Comparison of ENCODE assay signal across 8 mouse cellular contexts in the genomic region with DNA sequence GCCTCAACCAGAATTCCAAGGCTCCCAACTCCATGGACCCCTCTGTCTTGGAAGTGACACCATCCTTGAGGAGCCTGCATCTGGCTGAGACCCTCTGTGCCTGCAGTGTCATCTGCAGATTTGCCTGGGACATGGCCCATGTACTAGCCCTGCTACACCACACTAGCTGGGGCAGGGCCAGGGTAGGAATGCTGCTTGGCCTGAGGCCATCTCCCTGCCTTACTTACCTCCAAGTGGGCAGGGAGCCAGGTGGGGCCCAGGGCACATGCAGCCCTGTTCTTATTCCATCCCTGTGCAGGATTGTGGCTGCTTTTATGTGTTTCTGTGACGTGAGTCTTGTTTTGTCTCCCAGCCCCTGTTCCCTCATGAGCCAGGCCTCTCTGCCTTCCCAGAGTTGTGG. TPM values are rescaled to one million over a fixed set of nuclear protein-coding genes. Genes with fewer than 3 reads are reported as not detected.
DNase-seq lines count a peak whose midpoint lies in the region; ATAC-seq and TF ChIP-seq lines count a peak whose summit lies in the region.

No protein-coding gene starts in this region.

- no peak overlapping the region for H3K4me3 ChIP-seq in midbrain, embryonic 11.5 days (ENCODE audit: low read depth, low read length)
- no peak overlapping the region for H3K4me3 ChIP-seq in midbrain, embryonic 10.5 days
- no peak overlapping the region for H3K4me3 ChIP-seq in forebrain, embryonic 13.5 days
- H3K4me3 ChIP-seq in hindbrain, postnatal 0 days (ENCODE audit: low read length), result no peak overlapping the region
- no peak overlapping the region for H3K4me3 ChIP-seq in lung, embryonic 15.5 days

- DNase-seq in midbrain, embryonic 11.5 days (ENCODE audit: low spot score, missing footprints), result peak; percentile 60
- no peak for DNase-seq in midbrain, embryonic 10.5 days (ENCODE audit: low spot score)
- peak; percentile 47 for DNase-seq in hindbrain, postnatal 0 days (ENCODE audit: low spot score)
- peak; percentile 67 for DNase-seq in testis, postnatal 14 days (ENCODE audit: low spot score)
- DNase-seq in layer of hippocampus, adult 18-20 months (ENCODE audit: low spot score in 2 of 2), result no peak

- H3K36me3 ChIP-seq in midbrain, embryonic 11.5 days (ENCODE audit: control insufficient read depth, insufficient read depth, low read length), result no peaks in the 10 kb centered on the region
- peaks cover 57% of the 10 kb centered on the region for H3K36me3 ChIP-seq in midbrain, embryonic 10.5 days
- peaks cover 50% of the 10 kb centered on the region for H3K36me3 ChIP-seq in forebrain, embryonic 13.5 days (ENCODE audit: poor library complexity, severe bottlenecking)
- 0 out of 2 replicates have a peak, but pooled peaks cover 11% of the 10 kb centered on the region for H3K36me3 ChIP-seq in hindbrain, postnatal 0 days (ENCODE audit: insufficient read depth, low read length)
- no peaks in the 10 kb centered on the region for H3K36me3 ChIP-seq in lung, embryonic 15.5 days

- H3K9ac ChIP-seq in midbrain, embryonic 11.5 days (ENCODE audit: low read length), result no peak overlapping the region
- peak overlapping the region; percentile 30; the same call in 1 of the 2 replicates for H3K9ac ChIP-seq in forebrain, embryonic 13.5 days
- peak overlapping the region; percentile 4; the same call in 1 of the 2 replicates for H3K9ac ChIP-seq in hindbrain, postnatal 0 days (replicated peaks; ENCODE audit: low read length)
- H3K9ac ChIP-seq in lung, embryonic 15.5 days, result no peak overlapping the region

- H3K27ac ChIP-seq in midbrain, embryonic 11.5 days (ENCODE audit: low read depth, low read length), result no peak overlapping the region
- no peak overlapping the region for H3K27ac ChIP-seq in midbrain, embryonic 10.5 days (replicated peaks)
- peak overlapping the region; percentile 79 for H3K27ac ChIP-seq in forebrain, embryonic 13.5 days
- H3K27ac ChIP-seq in hindbrain, postnatal 0 days, result peak overlapping the region; percentile 45; the same call in 1 of the 2 replicates
- H3K27ac ChIP-seq in lung, embryonic 15.5 days, result peak overlapping the region; percentile 90

- no peak overlapping the region for H3K4me2 ChIP-seq in midbrain, embryonic 11.5 days
- no peak overlapping the region for H3K4me2 ChIP-seq in forebrain, embryonic 13.5 days
- H3K4me2 ChIP-seq in hindbrain, postnatal 0 days (ENCODE audit: low read depth, low read length), result no peak overlapping the region
- no peak overlapping the region for H3K4me2 ChIP-seq in lung, embryonic 15.5 days

- no peaks in the 10 kb centered on the region for H3K9me3 ChIP-seq in midbrain, embryonic 11.5 days (ENCODE audit: control insufficient read depth, low read length)
- no peaks in the 10 kb centered on the region for H3K9me3 ChIP-seq in midbrain, embryonic 10.5 days (replicated peaks)
- H3K9me3 ChIP-seq in forebrain, embryonic 13.5 days (replicated peaks), result no peaks in the 10 kb centered on the region
- no peaks in the 10 kb centered on the region for H3K9me3 ChIP-seq in hindbrain, postnatal 0 days (ENCODE audit: low read length)
- no peaks in the 10 kb centered on the region for H3K9me3 ChIP-seq in lung, embryonic 15.5 days

- H3K27me3 ChIP-seq in midbrain, embryonic 11.5 days (ENCODE audit: control insufficient read depth, insufficient read depth, low read length), result no peaks in the 10 kb centered on the region
- no peaks in the 10 kb centered on the region for H3K27me3 ChIP-seq in midbrain, embryonic 10.5 days (ENCODE audit: low read depth, poor library complexity, severe bottlenecking)
- no peaks in the 10 kb centered on the region for H3K27me3 ChIP-seq in forebrain, embryonic 13.5 days
- H3K27me3 ChIP-seq in hindbrain, postnatal 0 days (ENCODE audit: insufficient read depth, low read length), result no peaks in the 10 kb centered on the region
- H3K27me3 ChIP-seq in lung, embryonic 15.5 days, result no peaks in the 10 kb centered on the region

- ATAC-seq in midbrain, embryonic 11.5 days (ENCODE audit: low FRiP score), result no peak
- ATAC-seq in forebrain, embryonic 13.5 days, result peak; percentile 80
- ATAC-seq in hindbrain, postnatal 0 days, result peak; percentile 44; the same call in 1 of the 2 replicates
- peak; percentile 80 for ATAC-seq in lung, embryonic 15.5 days (ENCODE audit: borderline replicate concordance, extremely low read depth, low FRiP score, low TSS enrichment)
- ATAC-seq in megakaryocyte, adult 5-6 weeks (ENCODE audit: poor library complexity, severe bottlenecking), result no peak

- H3K4me1 ChIP-seq in midbrain, embryonic 11.5 days (ENCODE audit: control insufficient read depth, insufficient read depth, low read length), result no peaks in the 10 kb centered on the region
- no peaks in the 10 kb centered on the region for H3K4me1 ChIP-seq in midbrain, embryonic 10.5 days
- peaks cover 37% of the 10 kb centered on the region for H3K4me1 ChIP-seq in forebrain, embryonic 13.5 days
- H3K4me1 ChIP-seq in hindbrain, postnatal 0 days (ENCODE audit: insufficient read depth, low read length), result 0 out of 2 replicates have a peak, but pooled peaks cover 9% of the 10 kb centered on the region
- H3K4me1 ChIP-seq in lung, embryonic 15.5 days, result peaks cover 53% of the 10 kb centered on the region

- 80% methylated on average over 1 of the region's 1 CpGs for whole genome bisulfite sequencing in midbrain, embryonic 11.5 days
- WGBS in midbrain, embryonic 10.5 days, result 81% methylated on average over 1 of the region's 1 CpGs
- WGBS in forebrain, embryonic 13.5 days, result 48% methylated on average over 1 of the region's 1 CpGs
- 33% methylated on average over 1 of the region's 1 CpGs for WGBS in hindbrain, postnatal 0 days
- 22% methylated on average over 1 of the region's 1 CpGs for WGBS in lung, embryonic 15.5 days

- no peak for TF ChIP-seq CTCF in hindbrain, postnatal 0 days (IDR thresholded peaks at IDR 0.05; ENCODE audit: low read depth)

RNA-seq across cellular contexts. Expression of gene Pygb, which starts 15.8 kb away (rescaled TPM):
- polyA plus RNA-seq in midbrain, embryonic 11.5 days (2014; fragmentation: Nextera tagmentation; extraction: Ambion mirVana), result 34.1 and 39.1 TPM in 2 replicates
- 62.7 and 67.0 TPM in 2 replicates for polyA plus RNA-seq in midbrain, embryonic 10.5 days (2016; fragmentation: Nextera tagmentation; extraction: Ambion mirVana)
- 81.0 and 84.5 TPM in 2 replicates for polyA plus RNA-seq in forebrain, embryonic 13.5 days (2015; fragmentation: Nextera tagmentation; extraction: Ambion mirVana)
- total RNA-seq in hindbrain, postnatal 0 days (2014; rRNA removed), result 302 and 317 TPM in 2 replicates
- 160 and 169 TPM in 2 replicates for polyA plus RNA-seq in hindbrain, postnatal 0 days (2015; fragmentation: Nextera tagmentation; extraction: Ambion mirVana)
- polyA plus RNA-seq in lung, embryonic 15.5 days (2015; fragmentation: Nextera tagmentation; extraction: Ambion mirVana), result 88.9 and 91.7 TPM in 2 replicates
- 100 to 1,000 TPM; 210 to 214 TPM for total RNA-seq in layer of hippocampus, adult 18-20 months (2021)
- total RNA-seq in megakaryocyte, adult 5-6 weeks (2015), result 8.3 and 8.5 TPM in 2 replicates
- total RNA-seq in megakaryocyte, adult 5-6 weeks (2017), result 26.0 and 35.4 TPM in 2 replicates

RNA-seq across cellular contexts. Expression of gene Entpd6, which starts 21.9 kb away (rescaled TPM):
- 24.7 and 26.7 TPM in 2 replicates for polyA plus RNA-seq in midbrain, embryonic 11.5 days (2014; fragmentation: Nextera tagmentation; extraction: Ambion mirVana)
- 35.5 and 38.0 TPM in 2 replicates for polyA plus RNA-seq in midbrain, embryonic 10.5 days (2016; fragmentation: Nextera tagmentation; extraction: Ambion mirVana)
- 30.9 and 37.3 TPM in 2 replicates for polyA plus RNA-seq in forebrain, embryonic 13.5 days (2015; fragmentation: Nextera tagmentation; extraction: Ambion mirVana)
- total RNA-seq in hindbrain, postnatal 0 days (2014; rRNA removed), result 91.4 and 97.1 TPM in 2 replicates
- 76.8 and 79.5 TPM in 2 replicates for polyA plus RNA-seq in hindbrain, postnatal 0 days (2015; fragmentation: Nextera tagmentation; extraction: Ambion mirVana)
- 33.4 and 35.5 TPM in 2 replicates for polyA plus RNA-seq in lung, embryonic 15.5 days (2015; fragmentation: Nextera tagmentation; extraction: Ambion mirVana)
- 10 to 100 TPM; 68.1 to 69.5 TPM for total RNA-seq in layer of hippocampus, adult 18-20 months (2021)
- 4.9 and 5.6 TPM in 2 replicates for total RNA-seq in megakaryocyte, adult 5-6 weeks (2015)
- total RNA-seq in megakaryocyte, adult 5-6 weeks (2017), result 8.3 and 10.6 TPM in 2 replicates

Comparison
In these comparisons a context has a peak if more than half of its experiments do, and no peak if none do; other contexts are left out.
1. DNase-seq: peak in midbrain, embryonic 11.5 days (single experiment), hindbrain, postnatal 0 days (single experiment) and testis, postnatal 14 days (single experiment); none in midbrain, embryonic 10.5 days (single experiment) and layer of hippocampus, adult 18-20 months (0 of 2).
2. ATAC-seq: peak in forebrain, embryonic 13.5 days (single experiment), hindbrain, postnatal 0 days (single experiment) and lung, embryonic 15.5 days (single experiment); none in midbrain, embryonic 11.5 days (single experiment) and megakaryocyte, adult 5-6 weeks (single experiment).
3. H3K27ac ChIP-seq: peak in forebrain, embryonic 13.5 days (single experiment), hindbrain, postnatal 0 days (single experiment) and lung, embryonic 15.5 days (single experiment); none in midbrain, embryonic 11.5 days (single experiment) and midbrain, embryonic 10.5 days (single experiment).
4. H3K9ac ChIP-seq: peak in forebrain, embryonic 13.5 days (single experiment) and hindbrain, postnatal 0 days (single experiment); none in midbrain, embryonic 11.5 days (single experiment) and lung, embryonic 15.5 days (single experiment).